Mouse (Mus musculus) megakaryocyte, embryonic 14.5 days (primary cell): ENCODE data around the gene Pde4b.

Experiments
- FLI1 ChIP-seq: IDR thresholded peaks from 2 replicates; pipeline ENCODE4 v1.6.1; 2012; ENCODE audit warnings: low read length, inconsistent platforms, mixed read lengths
- GATA1 ChIP-seq: IDR thresholded peaks from 3 replicates; pipeline ENCODE4 v1.6.1; 2012; ENCODE audit warnings: mixed read lengths, low read length, inconsistent platforms, borderline replicate concordance

DNA sequence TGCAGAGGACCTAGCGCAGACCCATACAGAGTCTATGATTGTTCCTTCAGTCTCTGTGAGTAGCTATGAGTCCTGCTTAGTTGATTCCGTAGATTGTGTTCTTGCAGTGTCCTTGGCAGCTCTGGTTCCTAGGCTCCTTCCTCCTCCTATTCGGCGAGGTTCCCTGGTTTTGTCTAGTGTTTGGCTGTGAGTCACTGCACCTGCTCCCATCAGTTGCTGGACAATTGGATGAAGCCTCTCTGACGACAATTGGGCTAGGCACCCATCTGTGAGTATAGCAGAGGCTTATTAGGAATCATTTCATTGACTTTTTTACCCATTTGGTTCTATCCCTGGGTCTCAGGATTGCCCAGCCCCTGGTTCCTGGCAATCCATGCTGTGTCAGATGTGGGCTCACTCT lies 545.9 kb downstream of the Pde4b start:
- no peak for TF ChIP-seq GATA1
- no peak for TF ChIP-seq FLI1
